Mouse (Mus musculus): Measurements from ENCODE around the gene Slc4a1. TPM values are rescaled to one million over a fixed set of nuclear protein-coding genes. Genes with fewer than 3 reads are reported as not detected.
"Not testable (repeated sequence)": the region's sequence is repeated elsewhere in the genome, so short reads cannot be mapped to it uniquely, and the experiment has no call there.

Slc4a1 gene
- polyA plus RNA-seq (2015; fragmentation: Nextera tagmentation; extraction: Ambion mirVana), result 8.9 and 18.2 TPM in 2 replicates

GRCm38 (mm10) chr11:102366103-102366502 lies at the start of gene Slc4a1:
TSS of gene Slc4a1 (minus strand) at chr11:102366203.
- not testable (repeated sequence) for ATAC-seq (ENCODE audit: low read depth); H3K4me3 ChIP-seq (ENCODE audit: low read length); H3K9ac ChIP-seq (ENCODE audit: low read length); H3K27ac ChIP-seq (ENCODE audit: low read length); H3K4me1 ChIP-seq (replicated peaks; ENCODE audit: control insufficient read depth, insufficient read depth, low read length); H3K4me2 ChIP-seq (ENCODE audit: low read depth, low read length); H3K9me3 ChIP-seq (ENCODE audit: control insufficient read depth, low read length); H3K27me3 ChIP-seq (ENCODE audit: control insufficient read depth, insufficient read depth, low read depth, low read length); H3K36me3 ChIP-seq (ENCODE audit: control insufficient read depth, insufficient read depth, low read length)
- 82% methylated on average over 7 of the region's 8 CpGs for WGBS

GRCm38 (mm10) chr11:102415034-102415802 lies 49.2 kb upstream of the Slc4a1 start:
- Histone ChIP-seq H3K36me3 (ENCODE audit: control insufficient read depth, insufficient read depth, low read length) (no peaks in the 10 kb centered on the region), H3K9ac (ENCODE audit: low read length) (no peak overlapping the region), H3K27me3 (ENCODE audit: control insufficient read depth, insufficient read depth, low read depth, low read length) (no peaks in the 10 kb centered on the region), H3K27ac (ENCODE audit: low read length) (no peak overlapping the region), H3K4me1 (replicated peaks; ENCODE audit: control insufficient read depth, insufficient read depth, low read length) (peaks cover 2% of the 10 kb centered on the region; the same call in 1 of the 2 replicates), H3K4me2 (ENCODE audit: low read depth, low read length) (no peak overlapping the region), H3K9me3 (ENCODE audit: control insufficient read depth, low read length) (no peaks in the 10 kb centered on the region), H3K4me3 (ENCODE audit: low read length) (no peak overlapping the region)
- no peak for ATAC-seq (ENCODE audit: low read depth)
- WGBS, result 59% methylated on average over 10 of the region's 10 CpGs

- Histone ChIP-seq H3K9ac (ENCODE audit: low read length) (no peak overlapping the region), H3K27me3 (ENCODE audit: control insufficient read depth, insufficient read depth, low read depth, low read length) (no peaks in the 10 kb centered on the region)
- 72% methylated on average over 8 of the region's 8 CpGs for WGBS
Measured at GRCm38 (mm10) chr11:102413059-102413458, 47.1 kb upstream of the Slc4a1 start.

GRCm38 (mm10) chr11:102411704-102412103 lies 45.7 kb upstream of the Slc4a1 start:
- Histone ChIP-seq H3K9ac (ENCODE audit: low read length) (no peak overlapping the region), H3K4me1 (replicated peaks; ENCODE audit: control insufficient read depth, insufficient read depth, low read length) (peaks cover 3% of the 10 kb centered on the region), H3K4me3 (ENCODE audit: low read length) (no peak overlapping the region), H3K27ac (ENCODE audit: low read length) (no peak overlapping the region; the same call in 1 of the 2 replicates), H3K9me3 (ENCODE audit: control insufficient read depth, low read length) (no peaks in the 10 kb centered on the region), H3K27me3 (ENCODE audit: control insufficient read depth, insufficient read depth, low read depth, low read length) (no peaks in the 10 kb centered on the region), H3K4me2 (ENCODE audit: low read depth, low read length) (no peak overlapping the region), H3K36me3 (ENCODE audit: control insufficient read depth, insufficient read depth, low read length) (no peaks in the 10 kb centered on the region)
- ATAC-seq (ENCODE audit: low read depth), result peak; percentile 15; the same call in 1 of the 2 replicates
- 6% methylated on average over 11 of the region's 11 CpGs for WGBS

More at GRCm38 (mm10) chr11:102413059-102413458, 47.1 kb upstream of the Slc4a1 start:
- Histone ChIP-seq H3K27ac (ENCODE audit: low read length) (no peak overlapping the region), H3K4me3 (ENCODE audit: low read length) (no peak overlapping the region), H3K36me3 (ENCODE audit: control insufficient read depth, insufficient read depth, low read length) (no peaks in the 10 kb centered on the region), H3K4me2 (ENCODE audit: low read depth, low read length) (no peak overlapping the region), H3K4me1 (replicated peaks; ENCODE audit: control insufficient read depth, insufficient read depth, low read length) (peaks cover 2% of the 10 kb centered on the region), H3K9me3 (ENCODE audit: control insufficient read depth, low read length) (no peaks in the 10 kb centered on the region)
- no peak for ATAC-seq (ENCODE audit: low read depth)

- ATAC-seq (ENCODE audit: low read depth), result no peak
- Histone ChIP-seq H3K4me2 (ENCODE audit: low read depth, low read length) (no peak overlapping the region), H3K27me3 (ENCODE audit: control insufficient read depth, insufficient read depth, low read depth, low read length) (no peaks in the 10 kb centered on the region), H3K4me3 (ENCODE audit: low read length) (no peak overlapping the region), H3K4me1 (replicated peaks; ENCODE audit: control insufficient read depth, insufficient read depth, low read length) (peaks cover 10% of the 10 kb centered on the region), H3K27ac (ENCODE audit: low read length) (no peak overlapping the region), H3K9ac (ENCODE audit: low read length) (0 out of 2 replicates have a peak overlapping the region, but pooled peaks have one; percentile 6), H3K36me3 (ENCODE audit: control insufficient read depth, insufficient read depth, low read length) (no peaks in the 10 kb centered on the region), H3K9me3 (ENCODE audit: control insufficient read depth, low read length) (no peaks in the 10 kb centered on the region)
- 56% methylated on average over 3 of the region's 3 CpGs for WGBS
Measured at GRCm38 (mm10) chr11:102411061-102411460, 45.1 kb upstream of the Slc4a1 start.

GRCm38 (mm10) chr11:102410345-102410744 lies 44.3 kb upstream of the Slc4a1 start:
- H3K27ac ChIP-seq (ENCODE audit: low read length); H3K36me3 ChIP-seq (ENCODE audit: control insufficient read depth, insufficient read depth, low read length); H3K4me3 ChIP-seq (ENCODE audit: low read length); ATAC-seq (ENCODE audit: low read depth); H3K4me2 ChIP-seq (ENCODE audit: low read depth, low read length); H3K9ac ChIP-seq (ENCODE audit: low read length); H3K9me3 ChIP-seq (ENCODE audit: control insufficient read depth, low read length); H3K27me3 ChIP-seq (ENCODE audit: control insufficient read depth, insufficient read depth, low read depth, low read length): not testable (repeated sequence)
- H3K4me1 ChIP-seq (replicated peaks; ENCODE audit: control insufficient read depth, insufficient read depth, low read length), result peaks cover 15% of the 10 kb centered on the region
- WGBS, result 96% methylated on average over 3 of the region's 3 CpGs

- WGBS, result 65% methylated on average over 3 of the region's 3 CpGs
- H3K27me3 ChIP-seq (ENCODE audit: control insufficient read depth, insufficient read depth, low read depth, low read length), result no peaks in the 10 kb centered on the region
- H3K4me1 ChIP-seq (replicated peaks; ENCODE audit: control insufficient read depth, insufficient read depth, low read length), result peaks cover 20% of the 10 kb centered on the region
- H3K9ac ChIP-seq (ENCODE audit: low read length), result no peak overlapping the region
- H3K4me2 ChIP-seq (ENCODE audit: low read depth, low read length), result no peak overlapping the region
- no peaks in the 10 kb centered on the region for H3K9me3 ChIP-seq (ENCODE audit: control insufficient read depth, low read length)
- H3K27ac ChIP-seq (ENCODE audit: low read length), result no peak overlapping the region
- H3K4me3 ChIP-seq (ENCODE audit: low read length), result no peak overlapping the region
- H3K36me3 ChIP-seq (ENCODE audit: control insufficient read depth, insufficient read depth, low read length), result no peaks in the 10 kb centered on the region
- no peak for ATAC-seq (ENCODE audit: low read depth)
Measured at GRCm38 (mm10) chr11:102409795-102410330, 43.9 kb upstream of the Slc4a1 start.

- peak overlapping the region; percentile 71 for H3K27ac ChIP-seq (ENCODE audit: low read length)
- H3K4me3 ChIP-seq (ENCODE audit: low read length), result peak overlapping the region; percentile 97
- H3K27me3 ChIP-seq (ENCODE audit: control insufficient read depth, insufficient read depth, low read depth, low read length), result no peaks in the 10 kb centered on the region
- no peak for ATAC-seq (ENCODE audit: low read depth)
- H3K4me1 ChIP-seq (replicated peaks; ENCODE audit: control insufficient read depth, insufficient read depth, low read length), result peaks cover 24% of the 10 kb centered on the region
- 32% methylated on average over 15 of the region's 15 CpGs for WGBS
- H3K4me2 ChIP-seq (ENCODE audit: low read depth, low read length), result peak overlapping the region; percentile 95
- H3K36me3 ChIP-seq (ENCODE audit: control insufficient read depth, insufficient read depth, low read length), result peaks cover 3% of the 10 kb centered on the region; the same call in 1 of the 2 replicates
- H3K9ac ChIP-seq (ENCODE audit: low read length), result peak overlapping the region; percentile 58
- H3K9me3 ChIP-seq (ENCODE audit: control insufficient read depth, low read length), result no peaks in the 10 kb centered on the region
Measured at GRCm38 (mm10) chr11:102408888-102409794, 43.1 kb upstream of the Slc4a1 start.

Measured in lung, embryonic 16.5 days (tissue).